Mouse (Mus musculus) adrenal gland, postnatal 36 days (tissue): Measurements from ENCODE around the gene Lypla2. TPM values are rescaled to one million over a fixed set of nuclear protein-coding genes. Genes with fewer than 3 reads are reported as not detected.
"Not testable (repeated sequence)": the region's sequence is repeated elsewhere in the genome, so short reads cannot be mapped to it uniquely, and the experiment has no call there.

ENCODE experiments used
- DNase-seq, 2 experiments: peaks; one replicate each; pipeline ENCODE4 v3.0.0; 2021; ENCODE audit warnings: mixed read lengths in 1 of 2
- long read RNA-seq, 2 experiments: library from polyadenylated mRNA; stranded (forward); transcript quantifications; one replicate each; pipeline ENCODE4 v2.0.0; 2021; ENCODE audit warnings: borderline sequencing depth in 2 of 2
- total RNA-seq, 2 experiments: library from RNA; stranded (reverse); gene quantifications; 2 replicates each; pipeline ENCODE4 v1.2.3; 2021

The Lypla2 gene
- 10 to 100 TPM; 68.0 to 77.0 TPM for total RNA-seq
- long read RNA-seq, experiment 1, transcript Lypla2-201 (10 exons, 1,626 nt) = major isoform, 65 of 94 reads
- long read RNA-seq, experiment 1, partial matches to known transcripts = 21 of 94 reads
- long read RNA-seq, experiment 1, other reads (novel, unspliced or antisense) = 6 of 94 reads
- long read RNA-seq, experiment 2, transcript Lypla2-201 (10 exons, 1,626 nt) = major isoform, 33 of 46 reads
- long read RNA-seq, experiment 2, partial matches to known transcripts = 5 of 46 reads
- long read RNA-seq, experiment 2, other reads (novel, unspliced or antisense) = 8 of 46 reads

DNA sequence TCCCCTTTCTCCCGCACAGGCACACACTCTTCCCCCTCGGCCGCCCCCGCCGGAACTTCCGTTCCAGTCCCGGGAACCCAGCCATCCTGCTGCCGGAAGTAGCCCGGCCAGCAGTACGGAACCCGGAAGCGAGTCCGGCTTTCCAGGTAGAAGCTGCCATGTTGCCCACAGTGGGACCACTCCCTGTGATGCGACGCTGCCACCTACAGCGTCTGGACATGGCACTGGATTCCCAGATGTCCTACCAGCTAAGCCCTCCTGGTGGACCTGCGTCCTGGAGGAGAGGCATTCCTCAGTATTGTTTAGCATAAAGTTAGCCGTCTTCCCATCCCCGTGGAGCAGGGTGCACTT is at the start of gene Lypla2:
TSS of gene Lypla2 (minus strand) at position 71 of the 351 bp plus-strand sequence.
- DNase-seq = peak; percentile 93 to 95

DNA sequence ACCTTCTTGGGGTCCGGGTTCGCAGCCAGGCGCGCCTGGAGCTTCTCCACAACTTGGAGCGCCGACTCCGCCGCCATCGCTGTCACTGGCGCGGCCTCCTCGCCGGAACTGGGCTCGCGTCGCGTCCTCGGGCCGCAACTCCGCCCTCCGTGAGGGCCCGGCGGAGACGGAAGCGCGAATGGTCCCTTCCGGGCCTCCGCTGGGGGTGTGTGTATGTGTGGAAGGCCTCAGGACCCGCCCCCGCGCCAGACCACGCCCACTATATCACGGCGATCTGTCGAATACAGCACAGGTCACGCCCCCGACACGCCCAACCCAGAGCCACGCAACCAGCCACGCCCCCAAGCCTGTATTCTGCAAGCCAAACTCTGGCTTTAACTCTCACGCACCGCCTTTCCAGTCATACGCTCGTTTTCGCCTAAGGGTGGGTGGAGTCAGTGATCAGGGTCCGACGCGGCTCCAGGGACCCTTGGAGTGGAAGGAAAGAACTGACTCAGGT is 49.2 kb upstream of the Lypla2 start, which contains the start of gene Eloa:
TSS of gene Eloa (minus strand) at position 215 of the 499 bp plus-strand sequence.
- peak; percentile 100 for DNase-seq

DNA sequence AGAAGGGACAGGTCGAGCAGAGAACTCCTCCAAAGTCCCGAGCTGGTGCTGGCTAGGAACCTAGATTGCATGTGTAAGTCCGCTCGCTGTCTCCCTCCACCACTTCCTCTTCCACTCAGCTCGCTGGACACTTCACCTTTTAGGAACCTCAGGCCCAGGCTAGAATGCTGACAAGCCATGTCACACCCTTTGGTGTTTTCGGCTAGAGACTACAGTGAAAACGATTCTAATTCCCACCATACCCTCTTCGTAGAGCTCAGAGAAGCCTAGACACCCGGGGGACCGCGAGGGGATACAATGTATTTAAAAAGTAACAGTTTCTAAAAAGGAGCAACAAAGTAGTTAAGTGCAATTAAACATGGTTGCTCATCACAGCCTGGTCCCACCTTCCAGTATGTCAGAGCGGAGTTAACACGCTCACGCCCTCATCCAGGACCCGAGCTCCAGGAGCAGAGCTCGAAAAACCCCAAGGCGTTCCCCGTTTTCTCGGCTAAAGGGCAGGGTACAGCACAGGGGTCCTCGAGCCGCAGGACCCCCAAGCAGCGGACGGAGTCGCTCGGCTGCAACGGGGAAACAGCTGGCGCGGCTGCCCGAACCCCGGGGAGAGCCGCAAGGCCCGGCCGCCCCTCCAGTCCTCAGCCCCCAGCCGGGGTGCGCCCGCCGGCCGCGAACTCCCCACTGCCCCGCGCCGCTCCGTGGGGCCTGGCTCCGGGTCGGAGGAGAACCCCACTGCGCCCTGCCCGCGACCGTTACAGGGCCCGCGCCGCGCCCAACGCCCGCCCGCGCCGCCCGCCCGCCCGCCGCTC is 48.5 kb upstream of the Lypla2 start:
- DNase-seq = peak; percentile 19 to 22

DNA sequence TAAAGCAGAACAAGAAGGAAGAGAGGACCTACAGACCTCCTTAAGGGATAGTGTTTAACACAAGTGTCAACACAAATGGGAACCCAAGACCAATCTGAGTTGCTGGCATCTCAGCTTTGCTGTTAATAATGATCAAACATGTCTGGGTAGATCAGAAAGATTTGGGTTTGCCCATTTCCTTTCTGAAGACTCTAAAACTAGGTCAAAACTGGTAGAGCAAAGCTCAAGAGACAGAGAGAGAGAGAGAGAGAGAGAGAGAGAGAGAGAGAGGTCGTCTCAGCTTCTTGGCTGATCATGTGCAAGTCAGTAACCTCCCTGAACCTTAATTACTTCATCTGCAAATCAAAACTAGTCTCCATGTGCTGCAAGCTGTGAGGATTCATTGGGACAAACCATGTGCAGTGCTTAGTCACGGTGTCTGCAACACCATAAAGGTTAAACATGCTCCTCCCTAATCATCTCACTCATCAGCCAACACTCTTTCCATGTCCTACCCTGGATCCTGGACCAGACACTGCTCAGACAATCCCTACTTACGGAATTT is 43.7 kb upstream of the Lypla2 start:
- DNase-seq = no peak

DNA sequence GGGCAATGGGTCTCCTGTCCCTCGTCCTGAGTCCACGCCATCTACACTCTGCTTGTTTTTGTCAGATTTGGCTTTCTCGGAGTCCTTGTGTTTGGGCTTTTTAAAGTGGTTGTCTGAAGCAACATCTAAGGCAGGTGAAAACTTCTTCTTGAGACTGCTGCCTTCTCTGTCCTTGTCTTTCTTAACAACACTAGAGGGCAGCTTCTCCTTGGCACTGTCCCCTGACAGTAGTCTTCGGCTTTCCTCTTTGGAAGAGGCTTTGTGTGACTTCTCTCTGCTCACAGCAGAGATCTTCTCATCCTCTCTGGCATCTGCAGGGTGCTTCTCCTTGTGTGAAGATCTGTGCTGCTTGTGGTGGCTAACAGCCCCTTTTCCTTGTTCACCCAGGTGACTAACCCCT is 38.2 kb upstream of the Lypla2 start:
- no peak for DNase-seq

DNA sequence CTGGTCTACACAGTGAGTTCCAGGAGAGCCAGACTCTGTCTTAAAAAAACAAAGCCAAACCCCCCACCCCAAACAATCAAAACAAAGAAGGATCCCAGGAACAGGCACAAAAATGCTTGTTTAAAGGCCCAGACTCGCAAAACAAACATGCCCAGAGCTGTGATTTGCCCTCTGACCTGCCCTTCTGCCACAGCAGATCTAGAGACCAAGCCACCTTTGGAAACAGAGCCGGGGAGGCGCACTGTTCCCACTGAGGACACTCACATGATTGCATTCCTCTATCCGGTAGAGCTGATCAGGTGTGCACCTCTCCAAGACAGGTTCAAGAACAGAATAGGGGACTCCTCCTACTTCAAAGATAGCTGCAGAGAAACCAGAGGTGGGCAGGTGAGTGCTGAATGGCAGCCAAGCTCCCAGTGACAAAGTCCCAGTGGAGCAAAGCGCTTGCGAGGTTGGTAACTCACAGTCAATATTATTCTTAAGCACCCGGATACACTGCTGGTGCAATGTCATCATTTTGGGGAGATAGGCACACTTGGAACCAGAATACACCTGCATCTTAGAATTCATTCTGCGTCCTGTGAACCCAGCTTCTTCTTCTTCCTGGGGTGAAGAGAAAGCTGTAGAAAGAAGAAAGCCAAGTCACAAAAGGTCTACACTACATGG is 36.5 kb upstream of the Lypla2 start:
- DNase-seq = no peak

DNA sequence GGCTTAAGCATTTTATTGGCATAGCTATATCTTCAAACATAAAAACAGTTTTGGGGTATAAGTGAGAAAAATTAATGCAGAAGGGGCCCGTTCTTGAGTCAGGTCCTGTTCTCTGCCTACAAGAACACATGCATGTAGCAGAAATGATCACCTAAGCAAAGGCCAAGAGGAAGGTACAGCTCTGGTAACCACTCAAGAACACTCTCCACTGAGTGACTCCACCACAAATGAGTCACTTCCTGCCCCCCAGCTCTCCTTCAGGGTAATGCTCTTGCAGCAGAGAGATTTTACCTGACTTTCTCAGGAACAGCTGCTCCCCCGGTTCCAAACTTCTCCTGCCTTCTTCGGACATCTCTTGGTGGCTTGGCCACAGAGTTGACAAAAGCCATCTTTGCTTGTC is 34.4 kb upstream of the Lypla2 start:
- DNase-seq = no peak

DNA sequence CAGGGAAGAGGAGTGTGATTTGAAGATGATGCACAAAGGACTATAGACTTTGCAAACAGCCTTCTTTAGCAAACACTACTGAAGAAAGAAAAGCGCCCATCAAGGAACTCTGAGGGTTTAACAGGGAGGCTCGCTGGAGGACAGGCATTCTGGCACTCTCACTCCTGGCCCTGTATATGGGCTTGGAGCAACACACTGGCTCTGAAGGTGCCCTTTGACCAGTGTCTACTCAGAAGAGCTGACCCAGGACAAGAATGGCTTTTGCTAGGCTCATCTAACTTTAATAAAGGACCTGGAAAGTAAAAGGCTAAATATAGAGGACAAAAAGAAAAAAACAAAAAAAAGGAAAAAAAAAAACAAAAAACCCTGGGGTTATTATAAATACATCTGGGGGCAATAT is 32.5 kb upstream of the Lypla2 start:
- no peak for DNase-seq

DNA sequence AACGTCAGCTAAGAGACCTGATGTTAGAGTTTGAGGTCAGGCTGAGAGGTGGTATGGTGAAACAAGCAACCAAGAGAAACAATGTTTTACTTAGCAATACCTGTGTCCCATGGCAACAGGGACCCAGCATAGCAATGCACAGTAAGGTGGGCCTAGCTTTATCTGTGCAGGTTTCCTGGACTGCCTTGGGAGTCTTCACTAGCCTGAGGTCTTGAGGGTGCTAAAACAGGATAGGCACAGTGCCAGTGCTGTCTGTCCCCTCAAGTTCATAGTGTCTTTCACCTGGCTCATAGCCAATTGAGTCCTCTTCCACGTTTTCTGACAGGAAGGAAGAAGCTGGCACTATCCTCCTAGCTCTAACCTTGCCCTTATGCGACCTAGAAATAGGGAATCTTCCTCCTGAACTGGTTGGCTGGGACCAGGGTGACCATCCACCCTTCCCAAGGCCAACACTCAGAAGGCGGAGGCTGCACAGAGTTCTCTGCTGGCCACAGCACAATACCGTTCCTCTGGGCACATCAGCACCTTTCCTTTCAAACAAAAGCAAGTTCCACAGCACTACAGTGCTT is 31.8 kb upstream of the Lypla2 start:
- DNase-seq = peak; percentile 43 to 49

DNA sequence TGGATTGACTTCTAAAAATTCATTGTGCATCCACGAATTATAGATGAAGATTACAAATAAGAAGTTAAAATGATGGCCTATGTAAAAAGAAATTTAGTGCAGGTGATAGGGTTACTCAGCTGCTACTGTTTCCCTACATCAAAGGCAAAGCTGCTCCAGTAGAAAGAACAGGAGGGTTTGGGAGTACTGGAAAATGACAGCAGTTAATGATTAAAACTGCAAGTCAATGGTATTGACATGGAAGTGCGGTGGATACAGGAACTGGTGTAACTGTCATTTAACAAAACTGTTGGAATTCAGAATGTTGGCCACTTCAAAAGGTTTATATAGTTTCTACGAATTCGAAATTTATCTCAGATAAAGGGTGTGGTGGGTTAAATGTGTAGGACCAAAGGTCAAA is 22.7 kb upstream of the Lypla2 start:
- DNase-seq = no peak

DNA sequence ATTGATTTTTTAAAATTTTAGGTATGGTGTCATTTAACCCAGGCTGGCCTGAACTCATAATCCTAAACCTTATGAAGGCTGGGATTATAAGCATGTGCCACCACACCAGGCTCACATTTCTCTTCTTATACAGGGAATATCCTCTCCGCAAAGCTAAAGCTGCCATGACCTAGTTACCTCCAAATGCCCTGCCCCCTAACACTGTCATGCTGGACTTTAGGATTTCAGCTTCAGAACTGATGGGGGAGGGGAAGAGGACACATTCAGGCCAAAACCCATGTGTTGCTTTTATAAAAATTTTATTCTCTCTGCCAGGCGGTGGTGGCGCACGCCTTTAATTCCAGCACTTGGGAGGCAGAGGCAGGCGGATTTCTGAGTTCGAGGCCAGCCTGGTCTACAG is 21.5 kb upstream of the Lypla2 start:
- DNase-seq = no peak

DNA sequence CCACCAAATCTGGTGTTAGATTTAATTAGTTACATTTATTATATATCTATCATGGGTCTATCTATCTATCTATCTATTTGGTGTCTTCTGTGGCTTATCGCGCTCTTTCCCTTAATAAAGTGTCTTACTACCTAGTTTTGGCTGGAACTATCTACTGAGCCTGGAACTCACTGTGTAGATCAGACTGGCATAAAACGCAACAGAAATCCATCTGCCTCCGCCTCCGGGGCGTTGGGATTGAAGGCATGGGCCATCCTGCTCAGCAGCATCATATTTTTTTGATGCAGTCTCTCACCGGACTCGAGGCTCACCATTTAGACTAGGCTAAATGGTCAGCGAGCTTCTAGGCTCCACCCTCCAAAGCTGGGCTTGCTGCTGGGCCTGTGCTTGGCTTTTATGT is 15.3 kb upstream of the Lypla2 start:
- DNase-seq = no peak

DNA sequence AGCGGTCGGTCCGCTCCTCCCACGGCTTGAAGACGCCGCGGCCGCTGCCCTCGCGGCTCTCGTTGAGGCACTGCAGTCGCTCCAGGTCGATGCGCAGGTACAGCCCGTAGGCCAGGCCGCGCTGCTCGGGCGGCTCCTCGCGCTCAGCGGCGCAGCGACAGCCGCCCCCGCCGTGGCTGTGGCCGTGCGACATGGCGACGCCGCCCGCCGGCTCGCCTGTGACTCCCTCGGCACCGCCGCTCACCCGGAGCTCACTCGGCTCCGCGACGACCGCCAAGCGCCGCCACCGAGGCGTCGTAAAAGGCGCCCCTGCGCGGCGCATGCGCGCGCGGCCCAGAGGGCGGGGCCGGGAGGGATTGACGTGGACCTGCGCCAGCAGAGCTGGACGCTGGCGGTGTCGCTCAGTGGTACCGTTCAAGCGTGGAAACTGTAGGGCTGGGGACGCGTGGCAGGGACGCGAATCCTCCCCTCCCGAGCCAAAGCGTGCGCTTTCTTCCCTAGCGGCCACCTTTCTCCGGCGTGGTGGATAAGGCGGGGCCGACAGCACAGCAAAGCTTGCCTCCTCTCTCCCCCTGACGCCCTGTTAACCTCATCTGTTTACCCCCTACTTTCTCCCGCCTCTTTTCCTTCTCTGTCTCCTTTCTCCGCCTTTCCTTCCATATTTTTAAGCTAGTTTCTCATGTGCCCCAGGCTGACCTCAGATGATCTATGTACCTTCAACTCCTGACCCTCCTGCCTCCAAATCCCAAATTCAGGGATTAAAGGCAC is 14.7 kb upstream of the Lypla2 start, which contains the start of gene Pithd1:
TSS of gene Pithd1 (minus strand) at position 322 of the 768 bp plus-strand sequence.
- DNase-seq = peak; percentile 93

DNA sequence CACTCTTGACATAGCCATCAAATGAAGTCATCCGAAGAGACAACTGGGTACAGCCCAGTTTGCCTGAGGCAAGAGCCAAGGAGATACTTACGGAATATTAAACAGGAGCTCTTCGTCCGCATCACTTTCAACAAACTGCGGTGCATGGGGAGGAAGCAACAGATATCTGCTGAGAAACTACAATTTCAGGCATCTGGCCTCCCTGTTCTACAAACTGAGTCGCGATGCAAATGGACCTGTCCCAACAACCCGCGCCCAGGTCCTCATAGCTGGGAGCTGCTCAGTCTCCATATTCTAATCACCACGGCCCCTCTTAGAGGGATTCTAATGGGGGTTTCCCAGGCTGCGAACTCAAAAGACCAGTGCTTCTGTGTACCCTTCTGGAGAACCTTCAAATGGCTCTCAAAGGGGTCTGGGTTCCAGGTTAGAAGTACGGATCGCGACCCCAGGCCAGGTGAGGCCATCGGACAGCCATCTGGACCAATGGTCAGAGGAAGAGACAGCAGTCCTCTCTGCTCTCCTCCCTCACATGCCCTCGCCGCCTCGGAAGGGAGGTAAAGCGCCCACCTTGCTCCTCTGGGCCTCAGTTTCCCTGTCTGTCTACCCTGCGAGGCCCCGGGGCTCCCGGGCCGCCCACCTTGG is 14.0 kb upstream of the Lypla2 start:
- DNase-seq = no peak

DNA sequence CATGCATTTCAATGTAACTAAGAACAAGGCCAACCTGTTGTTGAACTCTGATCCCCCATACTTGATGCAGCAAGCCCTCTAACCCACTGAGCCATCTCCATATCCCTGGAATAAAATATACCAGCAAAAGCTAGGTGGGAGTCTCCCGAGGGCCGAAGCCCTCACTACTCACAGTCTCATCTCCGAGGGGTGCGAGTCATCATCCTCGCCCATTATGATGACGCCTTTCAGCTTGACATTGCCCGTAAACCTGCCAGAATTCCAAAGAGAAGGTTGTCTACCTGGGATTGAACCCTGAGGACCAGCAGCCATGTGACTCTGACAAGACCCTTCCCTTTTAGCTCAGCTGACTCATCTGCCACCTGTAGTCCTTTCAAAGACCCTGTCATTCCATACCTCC is 13.3 kb upstream of the Lypla2 start:
- no peak for DNase-seq

DNA sequence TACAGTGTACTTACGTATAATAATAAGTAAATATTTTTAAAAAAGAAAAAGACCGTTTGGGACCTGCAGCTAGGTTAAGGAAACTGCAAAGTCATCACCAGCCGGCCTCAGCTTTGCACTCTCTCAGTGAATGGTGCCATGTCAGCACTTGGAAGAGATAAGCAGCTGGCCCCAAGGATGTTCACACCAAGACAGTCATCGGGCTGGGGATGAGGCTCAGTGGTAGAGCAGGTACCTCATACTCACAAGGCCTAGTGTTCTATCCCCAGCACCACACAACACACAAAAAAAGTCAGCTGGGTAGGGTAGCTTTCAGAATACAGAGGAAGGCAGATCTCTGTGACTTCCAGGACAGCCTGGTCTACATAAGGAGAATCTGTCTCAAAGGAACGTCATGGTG is 12.8 kb upstream of the Lypla2 start:
- DNase-seq = no peak

DNA sequence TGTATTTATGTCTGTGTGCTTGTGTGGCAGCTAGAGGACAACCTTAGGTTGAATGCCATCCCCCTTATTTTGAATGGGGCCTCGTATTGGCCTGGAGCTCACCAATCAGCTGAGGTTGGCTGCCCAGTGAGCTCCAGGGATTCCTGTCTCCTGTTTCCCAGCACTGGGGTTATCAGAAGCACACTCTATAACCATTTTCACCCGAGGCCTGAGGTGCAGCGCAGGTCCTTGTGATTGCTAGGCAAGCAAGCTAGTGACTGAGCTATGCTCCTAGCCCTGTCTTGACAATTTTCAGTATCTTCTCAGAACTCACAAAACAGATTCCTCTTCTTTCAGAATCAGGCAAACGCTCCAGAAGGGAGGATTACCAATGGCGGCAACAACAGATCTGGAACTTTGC is 12.1 kb upstream of the Lypla2 start:
- DNase-seq = no peak

DNA sequence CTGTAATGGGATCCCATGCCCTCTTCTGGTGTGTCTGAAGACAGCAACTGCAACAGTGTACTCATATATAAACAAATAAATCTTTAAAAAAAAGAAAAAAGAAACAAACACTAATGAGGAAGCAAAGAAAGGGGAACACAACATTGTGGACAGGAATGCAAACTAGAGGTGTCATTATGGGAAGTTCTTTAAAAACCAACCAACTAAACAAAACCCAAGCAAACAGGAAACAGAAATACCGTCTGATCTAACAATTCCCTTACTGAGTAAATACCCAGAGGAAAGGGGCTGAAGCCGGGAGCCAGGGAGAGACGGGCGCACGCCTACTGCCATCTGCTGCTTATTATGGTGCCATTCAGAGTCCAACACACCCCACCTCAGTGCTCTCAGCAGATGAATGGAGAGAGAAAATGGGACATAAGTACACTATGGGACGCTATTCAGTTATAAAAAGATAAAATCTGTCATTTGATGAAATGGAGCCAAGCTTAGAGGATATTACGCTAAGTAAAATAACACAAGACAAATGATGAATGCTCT is 9.2 kb upstream of the Lypla2 start:
- DNase-seq = no peak

DNA sequence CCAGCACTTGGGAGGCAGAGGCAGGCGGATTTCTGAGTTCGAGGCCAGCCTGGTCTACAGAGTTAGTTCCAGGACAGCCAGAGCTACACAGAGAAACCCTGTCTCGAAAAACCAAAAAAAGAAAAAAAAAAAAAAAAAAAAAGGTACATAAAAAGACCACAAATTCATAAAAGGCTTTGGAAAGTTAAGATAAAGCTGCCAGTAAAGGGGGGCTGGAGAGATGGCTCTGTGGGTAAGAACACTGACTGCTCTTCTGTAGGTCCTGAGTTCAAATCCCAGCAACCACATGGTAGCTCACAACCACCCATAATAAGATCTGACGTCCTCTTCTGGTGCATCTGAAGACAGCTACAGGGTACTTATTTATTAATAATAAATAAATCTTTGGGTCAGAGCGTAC is 7.8 kb upstream of the Lypla2 start:
- DNase-seq = not testable (repeated sequence)

DNA sequence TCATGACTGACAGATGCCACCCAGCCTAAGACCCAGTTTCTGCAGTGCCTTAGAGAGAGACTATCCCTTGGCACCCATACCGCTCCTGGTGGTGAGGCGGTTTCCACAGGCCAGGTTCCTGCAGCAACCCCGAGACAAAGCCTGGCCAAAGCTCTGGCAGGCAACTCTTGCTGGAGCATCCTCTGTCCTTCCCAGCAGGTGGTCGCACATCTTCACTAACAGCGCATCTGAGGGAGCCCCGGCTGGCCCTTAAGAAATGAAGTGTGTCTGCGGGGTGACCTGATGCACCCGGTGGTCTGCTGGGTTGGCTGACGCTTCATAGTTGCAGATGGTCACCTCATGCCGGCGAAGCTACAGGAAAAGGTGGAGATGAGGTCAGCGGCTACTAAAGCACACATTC is 3.7 kb upstream of the Lypla2 start:
- DNase-seq = no peak
